Mouse (Mus musculus): ENCODE data around the gene Gm33543. TPM values are rescaled to one million over a fixed set of nuclear protein-coding genes. Genes with fewer than 3 reads are reported as not detected.

Gm33543 gene
- polyA plus RNA-seq, 1 experiment, result not detected

DNA sequence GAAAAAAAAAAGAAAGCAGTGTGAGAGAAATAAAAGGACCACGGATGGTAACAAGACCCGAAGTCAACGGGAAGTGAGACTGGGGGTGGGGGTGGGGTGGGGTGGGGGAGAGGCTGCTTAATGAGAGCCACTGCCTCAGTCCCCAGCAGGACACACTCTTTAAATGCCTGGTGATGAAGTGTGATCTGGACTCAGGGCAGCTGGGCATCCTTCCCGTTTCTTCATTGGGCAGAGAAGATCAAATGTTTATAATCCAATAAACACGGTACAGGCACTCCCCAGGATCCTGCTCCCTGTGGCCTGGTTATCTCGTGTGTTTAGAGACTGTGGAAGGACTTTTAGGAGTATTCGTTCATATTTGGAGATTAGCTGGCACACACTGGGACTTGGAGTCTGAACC is 57.9 kb downstream of the Gm33543 start:
- Histone ChIP-seq H3K4me2 (ENCODE audit: low read depth) (no peak overlapping the region), H3ac (ENCODE audit: control insufficient read depth, insufficient read length) (no peak overlapping the region), H3K36me3 (ENCODE audit: control insufficient read depth, insufficient read depth) (no peaks in the 10 kb centered on the region), H3K27me3 (ENCODE audit: control insufficient read depth, insufficient read depth, insufficient read length) (no peaks in the 10 kb centered on the region), H3K79me2 (ENCODE audit: control insufficient read depth, insufficient read depth) (no peaks in the 10 kb centered on the region), H3K4me3 (no peak overlapping the region)
- TF ChIP-seq TCF12 (IDR thresholded peaks at IDR 0.05; ENCODE audit: insufficient read depth, poor library complexity, severe bottlenecking) (no peak), TCF3 (IDR thresholded peaks at IDR 0.05; ENCODE audit: insufficient read length, low read depth) (no peak), MAX (IDR thresholded peaks at IDR 0.05; ENCODE audit: low read depth) (no peak), REST (IDR thresholded peaks at IDR 0.05; ENCODE audit: insufficient read depth, insufficient read length) (no peak), SRF (IDR thresholded peaks at IDR 0.05; ENCODE audit: control insufficient read depth, insufficient read length, low read depth) (no peak), MYOD1 (IDR thresholded peaks at IDR 0.05; ENCODE audit: control insufficient read depth in 1 of 3, insufficient read length in 2 of 3, low read depth in 2 of 3) (no peak), E2F4 (IDR thresholded peaks at IDR 0.05; ENCODE audit: insufficient read depth) (no peak), POLR2A (IDR thresholded peaks at IDR 0.05; ENCODE audit: insufficient read length, low read depth) (no peak), USF1 (IDR thresholded peaks at IDR 0.05; ENCODE audit: low read depth) (no peak)

DNA sequence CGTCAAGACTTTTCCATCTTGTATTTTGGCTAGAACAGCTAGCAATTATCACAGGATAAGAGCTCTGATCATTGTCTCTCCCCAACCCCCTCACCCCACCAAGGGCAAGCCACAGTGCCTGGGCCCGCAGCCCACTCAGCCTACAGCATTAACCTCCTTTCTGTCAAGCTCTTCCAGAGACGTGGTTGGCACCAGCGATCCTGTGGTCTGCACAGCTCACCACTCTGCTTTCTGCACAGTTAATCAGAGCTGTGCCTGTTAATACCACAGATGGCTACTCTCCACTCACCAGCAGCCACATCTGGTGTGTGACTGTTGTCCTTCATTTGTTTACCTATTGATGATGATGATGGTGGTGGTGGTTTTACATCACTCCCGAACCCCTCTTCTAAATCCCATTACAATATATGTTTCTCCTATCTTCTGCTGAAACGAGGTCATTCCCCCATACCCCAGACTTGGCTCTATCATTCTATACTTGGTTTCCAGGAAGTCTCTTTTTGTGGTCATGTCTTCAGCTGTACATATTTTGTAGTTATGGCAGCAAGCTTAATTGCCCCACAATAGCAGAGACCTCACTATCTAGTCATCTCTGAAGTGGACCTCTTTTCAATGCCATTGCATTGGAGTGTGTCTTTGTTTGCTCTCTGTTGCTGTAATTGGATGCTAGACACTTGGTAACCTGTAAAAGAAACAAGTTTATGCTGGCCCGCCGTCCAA is 61.7 kb downstream of the Gm33543 start:
- Histone ChIP-seq H3K4me2 (ENCODE audit: low read depth) (peak overlapping the region; percentile 49), H3K36me3 (ENCODE audit: control insufficient read depth, insufficient read depth) (no peaks in the 10 kb centered on the region), H3K4me3 (no peak overlapping the region), H3K79me2 (ENCODE audit: control insufficient read depth, insufficient read depth) (no peaks in the 10 kb centered on the region), H3K27me3 (ENCODE audit: control insufficient read depth, insufficient read depth, insufficient read length) (no peaks in the 10 kb centered on the region), H3ac (ENCODE audit: control insufficient read depth, insufficient read length) (no peak overlapping the region)
- TF ChIP-seq MYOD1 (IDR thresholded peaks at IDR 0.05; ENCODE audit: control insufficient read depth in 1 of 3, insufficient read length in 2 of 3, low read depth in 2 of 3), result peak in 2 of 3 experiments; percentile 44 to 62
- TF ChIP-seq USF1 (IDR thresholded peaks at IDR 0.05; ENCODE audit: low read depth), result no peak

GRCm38 (mm10) chr10:95779801-95780385 is 62.8 kb downstream of the Gm33543 start:
- H3K4me3 ChIP-seq, result no peak overlapping the region
- TF ChIP-seq POLR2AphosphoS2 (IDR thresholded peaks at IDR 0.05; ENCODE audit: insufficient read length, low read depth) (no peak), USF1 (IDR thresholded peaks at IDR 0.05; ENCODE audit: low read depth) (no peak), SRF (IDR thresholded peaks at IDR 0.05; ENCODE audit: control insufficient read depth, insufficient read length, low read depth) (no peak), MYOG (IDR thresholded peaks at IDR 0.05; ENCODE audit: control insufficient read depth in 1 of 3, insufficient read depth in 1 of 3, insufficient read length in 2 of 3, low read depth in 2 of 3) (no peak), REST (IDR thresholded peaks at IDR 0.05; ENCODE audit: insufficient read depth, insufficient read length) (no peak), MAX (IDR thresholded peaks at IDR 0.05; ENCODE audit: low read depth) (no peak), POLR2A (IDR thresholded peaks at IDR 0.05; ENCODE audit: insufficient read length, low read depth) (no peak), TCF3 (IDR thresholded peaks at IDR 0.05; ENCODE audit: insufficient read length, low read depth) (no peak), MYOD1 (IDR thresholded peaks at IDR 0.05; ENCODE audit: control insufficient read depth in 1 of 3, insufficient read length in 2 of 3, low read depth in 2 of 3) (no peak), E2F4 (IDR thresholded peaks at IDR 0.05; ENCODE audit: insufficient read depth) (no peak), CEBPB (IDR thresholded peaks at IDR 0.05; ENCODE audit: insufficient read depth, poor library complexity, severe bottlenecking) (no peak), TCF12 (IDR thresholded peaks at IDR 0.05; ENCODE audit: insufficient read depth, poor library complexity, severe bottlenecking) (no peak)
- H3K36me3 ChIP-seq (ENCODE audit: control insufficient read depth, insufficient read depth), result no peaks in the 10 kb centered on the region
- no peaks in the 10 kb centered on the region for H3K27me3 ChIP-seq (ENCODE audit: control insufficient read depth, insufficient read depth, insufficient read length)
- H3ac ChIP-seq (ENCODE audit: control insufficient read depth, insufficient read length), result no peak overlapping the region
- H3K79me2 ChIP-seq (ENCODE audit: control insufficient read depth, insufficient read depth), result no peaks in the 10 kb centered on the region
- H3K4me2 ChIP-seq (ENCODE audit: low read depth), result no peak overlapping the region

GRCm38 (mm10) chr10:95778622-95779021 is 64.1 kb downstream of the Gm33543 start:
- no peak for TF ChIP-seq REST (IDR thresholded peaks at IDR 0.05; ENCODE audit: insufficient read depth, insufficient read length)
- TF ChIP-seq SRF (IDR thresholded peaks at IDR 0.05; ENCODE audit: control insufficient read depth, insufficient read length, low read depth), result no peak
- no peak for TF ChIP-seq MAX (IDR thresholded peaks at IDR 0.05; ENCODE audit: low read depth)
- no peak for TF ChIP-seq USF1 (IDR thresholded peaks at IDR 0.05; ENCODE audit: low read depth)
- no peak for TF ChIP-seq E2F4 (IDR thresholded peaks at IDR 0.05; ENCODE audit: insufficient read depth)
- no peak for TF ChIP-seq POLR2AphosphoS2 (IDR thresholded peaks at IDR 0.05; ENCODE audit: insufficient read length, low read depth)
- no peak for TF ChIP-seq MYOG (IDR thresholded peaks at IDR 0.05; ENCODE audit: control insufficient read depth in 1 of 3, insufficient read depth in 1 of 3, insufficient read length in 2 of 3, low read depth in 2 of 3)
- no peak for TF ChIP-seq MYOD1 (IDR thresholded peaks at IDR 0.05; ENCODE audit: control insufficient read depth in 1 of 3, insufficient read length in 2 of 3, low read depth in 2 of 3)
- no peak for TF ChIP-seq TCF12 (IDR thresholded peaks at IDR 0.05; ENCODE audit: insufficient read depth, poor library complexity, severe bottlenecking)
- TF ChIP-seq TCF3 (IDR thresholded peaks at IDR 0.05; ENCODE audit: insufficient read length, low read depth), result no peak

More at GRCm38 (mm10) chr10:95778622-95779021, 64.1 kb downstream of the Gm33543 start:
- no peaks in the 10 kb centered on the region for H3K27me3 ChIP-seq (ENCODE audit: control insufficient read depth, insufficient read depth, insufficient read length)
- H3K4me2 ChIP-seq (ENCODE audit: low read depth), result no peak overlapping the region
- no peak overlapping the region for H3K4me3 ChIP-seq
- no peaks in the 10 kb centered on the region for H3K79me2 ChIP-seq (ENCODE audit: control insufficient read depth, insufficient read depth)
- H3K36me3 ChIP-seq (ENCODE audit: control insufficient read depth, insufficient read depth), result no peaks in the 10 kb centered on the region
- H3ac ChIP-seq (ENCODE audit: control insufficient read depth, insufficient read length), result no peak overlapping the region

All from myocyte (in vitro differentiated cells).